Mouse (Mus musculus): ENCODE data around the gene Fam83d.

GRCm38 (mm10) chr2:158733914-158734313 is 34.0 kb upstream of the Fam83d start:
- TF ChIP-seq POLR2A (IDR thresholded peaks at IDR 0.05; ENCODE audit: borderline replicate concordance, extremely low read depth, low read depth, low read length) (no peak), CTCF (IDR thresholded peaks at IDR 0.05; ENCODE audit: insufficient read depth, low read length) (no peak)
